Mouse (Mus musculus) lung, adult 18-20 months (tissue): ENCODE results near the gene Psmd4.
A peak's percentile ranks its signal among the peaks of the same experiment; 100 is the strongest.
"Not testable (repeated sequence)": the region's sequence is repeated elsewhere in the genome, so short reads cannot be mapped to it uniquely, and the experiment has no call there.

ENCODE experiments used
- DNase-seq, 2 experiments: peaks; one replicate each; pipeline ENCODE4 v3.0.0; 2022; ENCODE audit warnings: mixed read lengths in 2 of 2

Psmd4 gene

GRCm38 (mm10) chr3:95024551-95024950 lies 17.9 kb downstream of the Psmd4 start:
- DNase-seq = peak; percentile 70 to 87

- not testable (repeated sequence) for DNase-seq
These were observed 21.5 kb downstream of the Psmd4 start for GRCm38 (mm10) chr3:95020956-95021355.

- peak in 1 of 2 experiments; percentile 14 for DNase-seq
These were observed 23.7 kb downstream of the Psmd4 start for GRCm38 (mm10) chr3:95018741-95019140.

GRCm38 (mm10) chr3:95016532-95017056 lies 25.8 kb downstream of the Psmd4 start:
- peak in 1 of 2 experiments; percentile 36 for DNase-seq

GRCm38 (mm10) chr3:95015891-95016531 lies 26.4 kb downstream of the Psmd4 start:
- peak; percentile 97 to 98 for DNase-seq

GRCm38 (mm10) chr3:95015337-95015872 lies 27.0 kb downstream of the Psmd4 start, which contains the start of gene Zfp687:
Gene Zfp687, minus strand, starts transcription at chr3:95015448.
- DNase-seq = peak; percentile 100

- DNase-seq = peak; percentile 68 to 71
These were observed 27.8 kb downstream of the Psmd4 start for GRCm38 (mm10) chr3:95014428-95015151.

GRCm38 (mm10) chr3:95013699-95014427 lies 28.6 kb downstream of the Psmd4 start:
- DNase-seq = peak in 1 of 2 experiments; percentile 12

- DNase-seq = no peak
These were observed 29.4 kb downstream of the Psmd4 start for GRCm38 (mm10) chr3:95012982-95013381.

- no peak for DNase-seq
These were observed 32.0 kb downstream of the Psmd4 start for GRCm38 (mm10) chr3:95010396-95010795.

GRCm38 (mm10) chr3:95007706-95008105 lies 34.7 kb downstream of the Psmd4 start:
- DNase-seq = no peak

GRCm38 (mm10) chr3:95005651-95006050 lies 36.8 kb downstream of the Psmd4 start:
- DNase-seq = no peak

GRCm38 (mm10) chr3:95003273-95003672 lies 39.1 kb downstream of the Psmd4 start:
- DNase-seq = no peak

GRCm38 (mm10) chr3:95002569-95002968 lies 39.8 kb downstream of the Psmd4 start:
- no peak for DNase-seq

GRCm38 (mm10) chr3:94996946-94997345 lies 45.5 kb downstream of the Psmd4 start:
- peak; percentile 73 to 85 for DNase-seq

GRCm38 (mm10) chr3:94989159-94989761 lies 53.2 kb downstream of the Psmd4 start:
- DNase-seq = peak in 1 of 2 experiments; percentile 24

GRCm38 (mm10) chr3:94987578-94987977 lies 54.8 kb downstream of the Psmd4 start:
- peak; percentile 50 to 60 for DNase-seq

- no peak for DNase-seq
These were observed 56.9 kb downstream of the Psmd4 start for GRCm38 (mm10) chr3:94985513-94985912.

GRCm38 (mm10) chr3:94984312-94984711 lies 58.1 kb downstream of the Psmd4 start:
- DNase-seq = peak; percentile 68 to 79
